In the genomic region with DNA sequence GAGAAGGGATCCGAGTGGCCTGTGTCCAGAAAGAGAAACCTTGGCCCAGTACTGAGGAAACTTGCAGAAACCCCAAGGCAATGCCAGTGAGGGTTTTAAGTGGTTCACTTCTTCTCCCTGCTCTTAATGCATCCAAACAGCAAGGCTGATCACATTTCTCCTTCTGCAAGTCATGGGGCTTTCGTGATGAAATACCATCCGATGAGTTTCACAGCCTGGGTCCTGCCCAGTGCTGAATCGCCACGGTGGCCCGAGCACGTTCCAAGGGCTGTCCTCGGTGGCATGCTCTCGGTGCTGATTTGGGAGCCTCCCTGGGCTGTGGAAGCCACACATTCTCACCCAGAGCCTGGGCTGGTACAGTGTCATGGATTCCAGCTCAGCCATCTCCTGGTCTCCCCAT, we compare ENCODE assay signal across 24 mouse cellular contexts.
"Had no signal": no experiment of that assay in that cellular context is flagged by ENCODE, and none has a peak within 500 bp of the region (broad histone marks: within the 10 kb centered on the region; RNA-seq: fewer than 3 reads in every experiment).

No protein-coding gene starts in this region.

- DNase-seq: heart, adult 18-20 months; heart, postnatal 10 days; heart, postnatal 4 days; kidney, adult 18-20 months; kidney, adult 8-10 months; kidney, postnatal 10 days; kidney, postnatal 25 days; kidney, postnatal 4 days; liver; liver, embryonic 13.5 days had no signal

- ATAC-seq: hindbrain, embryonic 16.5 days; inflammation-experienced regulatory T-cells, adult 6 months; intestine, embryonic 15.5 days; intestine, postnatal 0 days had no signal

- H3K27ac ChIP-seq: heart, embryonic 10.5 days; hindbrain, embryonic 10.5 days; hindbrain, embryonic 12.5 days; hindbrain, embryonic 14.5 days; intestine, embryonic 15.5 days; layer of hippocampus, adult 2 months; left cerebral cortex, adult 2 months; limb, embryonic 10.5 days; limb, embryonic 12.5 days; liver, embryonic 13.5 days; liver, embryonic 15.5 days had no signal

- H3K4me3 ChIP-seq: heart, embryonic 10.5 days; heart, embryonic 12.5 days; hindbrain, embryonic 10.5 days; hindbrain, embryonic 12.5 days; intestine, embryonic 15.5 days; layer of hippocampus, adult 2 months; left cerebral cortex, adult 2 months; limb, embryonic 10.5 days; limb, embryonic 12.5 days; liver, embryonic 13.5 days; liver, embryonic 15.5 days had no signal
